Mouse (Mus musculus): ENCODE results near the gene Tlx2.

- TF ChIP-seq MAFK (IDR thresholded peaks at IDR 0.05; ENCODE audit: insufficient read depth, low read depth, low read length) = no peak
- TF ChIP-seq ZNF384 (IDR thresholded peaks at IDR 0.05; ENCODE audit: low read depth, low read length) = no peak
- TF ChIP-seq HCFC1 (IDR thresholded peaks at IDR 0.05; ENCODE audit: borderline replicate concordance, insufficient read depth, low read length) = no peak
Observed at GRCm38 (mm10) chr6:83104158-83104557, 34.1 kb upstream of the Tlx2 start.
